Mouse (Mus musculus) hindbrain, embryonic 10.5 days (tissue): ENCODE results near the gene Plekhg1. TPM values are rescaled to one million over a fixed set of nuclear protein-coding genes. Genes with fewer than 3 reads are reported as not detected.
A peak's percentile ranks its signal among the peaks of the same experiment; 100 is the strongest.

Experiments used
- DNase-seq: peaks from one replicate; pipeline ENCODE4 v3.0.0-alpha.2; 2017; ENCODE audit warnings: low spot score
- H3K27ac ChIP-seq: fragments of 300-500 bp; sonication (generic); 2 replicates; pipeline ENCODE4 v1.5.1; 2016; ENCODE audit warnings: mild to moderate bottlenecking, moderate library complexity
- H3K27me3 ChIP-seq: fragments of 300-500 bp; sonication (generic); 2 replicates; pipeline ENCODE4 v1.6.1; 2016; ENCODE audit warnings: mild to moderate bottlenecking; ENCODE audit not compliant: poor library complexity, insufficient read depth, severe bottlenecking
- H3K36me3 ChIP-seq: fragments of 300-500 bp; sonication (generic); 2 replicates; pipeline ENCODE4 v1.6.1; 2016; ENCODE audit warnings: mild to moderate bottlenecking, moderate library complexity
- H3K4me1 ChIP-seq: fragments of 300-500 bp; sonication (generic); replicated peaks from 2 replicates; pipeline ENCODE4 v1.6.1; 2016; ENCODE audit warnings: mild to moderate bottlenecking
- H3K4me3 ChIP-seq: fragments of 300-500 bp; sonication (generic); 2 replicates; pipeline ENCODE4 v1.5.1; 2016; ENCODE audit warnings: mild to moderate bottlenecking, moderate library complexity
- H3K9me3 ChIP-seq: fragments of 300-500 bp; sonication (generic); 2 replicates; pipeline ENCODE4 v1.6.1; 2016; ENCODE audit warnings: mild to moderate bottlenecking, moderate library complexity
- WGBS: fragments of 180-500 bp; shearing (Covaris S2); methylation state at CpG from one replicate; pipeline ENCODE4 v1.1.7; 2016; 5-methylcytosine and 5-hydroxymethylcytosine counted together
- polyA plus RNA-seq: library from polyadenylated mRNA; unstranded; fragments of >200 nt; fragmentation: Nextera tagmentation; extraction: Ambion mirVana; gene quantifications from 2 replicates; pipeline ENCODE4 v1.2.1, GENCODE M21; 2016

Gene Plekhg1
- polyA plus RNA-seq, 1 experiment from 2014 or later, result 10.9 TPM

- H3K4me1 ChIP-seq, result no peaks in the 10 kb centered on the region
- H3K36me3 ChIP-seq, result peaks cover 10% of the 10 kb centered on the region
- no peak overlapping the region for H3K4me3 ChIP-seq
- DNase-seq, result no peak
- H3K27ac ChIP-seq, result no peak overlapping the region
- no peaks in the 10 kb centered on the region for H3K27me3 ChIP-seq
- H3K9me3 ChIP-seq, result no peaks in the 10 kb centered on the region
- WGBS, result 96% methylated on average over 4 of the region's 4 CpGs
These were observed 137.8 kb downstream of the Plekhg1 start for GRCm38 (mm10) chr10:3877852-3878535.

GRCm38 (mm10) chr10:3881179-3881578 is 141.0 kb downstream of the Plekhg1 start:
- no peaks in the 10 kb centered on the region for H3K27me3 ChIP-seq
- H3K27ac ChIP-seq, result no peak overlapping the region
- no peaks in the 10 kb centered on the region for H3K9me3 ChIP-seq
- H3K4me1 ChIP-seq, result no peaks in the 10 kb centered on the region
- H3K4me3 ChIP-seq, result no peak overlapping the region
- H3K36me3 ChIP-seq, result 0 out of 2 replicates have a peak, but pooled peaks cover 6% of the 10 kb centered on the region
- no peak for DNase-seq
- 50% methylated on average over 2 of the region's 2 CpGs for WGBS

- no peak for DNase-seq
- no peaks in the 10 kb centered on the region for H3K9me3 ChIP-seq
- H3K4me3 ChIP-seq, result no peak overlapping the region
- no peak overlapping the region for H3K27ac ChIP-seq
- H3K36me3 ChIP-seq, result 0 out of 2 replicates have a peak, but pooled peaks cover 8% of the 10 kb centered on the region
- H3K4me1 ChIP-seq, result peaks cover 25% of the 10 kb centered on the region
- 92% methylated on average over 4 of the region's 4 CpGs for WGBS
- no peaks in the 10 kb centered on the region for H3K27me3 ChIP-seq
These were observed 148.3 kb downstream of the Plekhg1 start for GRCm38 (mm10) chr10:3888510-3888909.

GRCm38 (mm10) chr10:3891381-3892263 is 151.5 kb downstream of the Plekhg1 start:
- Histone ChIP-seq H3K36me3 (no peaks in the 10 kb centered on the region), H3K4me3 (no peak overlapping the region; the same call in 1 of the 2 replicates), H3K9me3 (no peaks in the 10 kb centered on the region), H3K27me3 (no peaks in the 10 kb centered on the region), H3K4me1 (peaks cover 42% of the 10 kb centered on the region), H3K27ac (peak overlapping the region; percentile 69)
- DNase-seq, result peak; percentile 51
- WGBS, result 36% methylated on average over 3 of the region's 3 CpGs

GRCm38 (mm10) chr10:3892368-3892767 is 152.2 kb downstream of the Plekhg1 start:
- Histone ChIP-seq H3K4me1 (peaks cover 42% of the 10 kb centered on the region), H3K27ac (peak overlapping the region; percentile 69), H3K4me3 (no peak overlapping the region; the same call in 1 of the 2 replicates), H3K36me3 (no peaks in the 10 kb centered on the region), H3K27me3 (no peaks in the 10 kb centered on the region), H3K9me3 (no peaks in the 10 kb centered on the region)
- 51% methylated on average over 3 of the region's 3 CpGs for WGBS
- no peak for DNase-seq

GRCm38 (mm10) chr10:3898068-3898467 is 157.9 kb downstream of the Plekhg1 start:
- Histone ChIP-seq H3K4me3 (no peak overlapping the region), H3K9me3 (no peaks in the 10 kb centered on the region), H3K27ac (no peak overlapping the region), H3K4me1 (peaks cover 17% of the 10 kb centered on the region), H3K27me3 (no peaks in the 10 kb centered on the region), H3K36me3 (no peaks in the 10 kb centered on the region)
- 84% methylated on average over 3 of the region's 3 CpGs for WGBS
- DNase-seq, result no peak

- H3K9me3 ChIP-seq, result no peaks in the 10 kb centered on the region
- no peak for DNase-seq
- 84% methylated on average over 11 of the region's 11 CpGs for WGBS
These were observed 160.3 kb downstream of the Plekhg1 start for GRCm38 (mm10) chr10:3900416-3900956.

GRCm38 (mm10) chr10:3905747-3906146 is 165.6 kb downstream of the Plekhg1 start:
- Histone ChIP-seq H3K4me3 (no peak overlapping the region), H3K36me3 (peaks cover 15% of the 10 kb centered on the region), H3K4me1 (no peaks in the 10 kb centered on the region), H3K9me3 (no peaks in the 10 kb centered on the region), H3K27ac (no peak overlapping the region), H3K27me3 (no peaks in the 10 kb centered on the region)
- 85% methylated on average over 3 of the region's 3 CpGs for whole genome bisulfite sequencing
- DNase-seq, result no peak

More at GRCm38 (mm10) chr10:3900416-3900956, 160.3 kb downstream of the Plekhg1 start:
- H3K36me3 ChIP-seq, result peaks cover 9% of the 10 kb centered on the region; the same call in 1 of the 2 replicates
- H3K27ac ChIP-seq, result no peak overlapping the region
- H3K27me3 ChIP-seq, result no peaks in the 10 kb centered on the region
- no peak overlapping the region for H3K4me3 ChIP-seq
- H3K4me1 ChIP-seq, result no peaks in the 10 kb centered on the region

GRCm38 (mm10) chr10:3914104-3914503 is 173.9 kb downstream of the Plekhg1 start:
- Histone ChIP-seq H3K9me3 (no peaks in the 10 kb centered on the region), H3K4me3 (no peak overlapping the region), H3K36me3 (no peaks in the 10 kb centered on the region), H3K4me1 (no peaks in the 10 kb centered on the region), H3K27me3 (no peaks in the 10 kb centered on the region), H3K27ac (no peak overlapping the region)
- WGBS, result 84% methylated on average over 5 of the region's 5 CpGs
- no peak for DNase-seq

- no peaks in the 10 kb centered on the region for H3K4me1 ChIP-seq
- DNase-seq, result no peak
- no peaks in the 10 kb centered on the region for H3K27me3 ChIP-seq
- H3K9me3 ChIP-seq, result no peaks in the 10 kb centered on the region
- 88% methylated on average over 20 of the region's 20 CpGs for WGBS
- H3K36me3 ChIP-seq, result peaks cover 30% of the 10 kb centered on the region
- H3K27ac ChIP-seq, result no peak overlapping the region
- no peak overlapping the region for H3K4me3 ChIP-seq
These were observed 180.4 kb downstream of the Plekhg1 start for GRCm38 (mm10) chr10:3920368-3921152.

- no peak for DNase-seq
- Histone ChIP-seq H3K27ac (no peak overlapping the region), H3K27me3 (no peaks in the 10 kb centered on the region), H3K9me3 (no peaks in the 10 kb centered on the region), H3K4me1 (0 out of 2 replicates have a peak, but pooled peaks cover 6% of the 10 kb centered on the region), H3K36me3 (peaks cover 15% of the 10 kb centered on the region), H3K4me3 (no peak overlapping the region)
- WGBS, result 82% methylated on average over 4 of the region's 4 CpGs
These were observed 187.9 kb downstream of the Plekhg1 start for GRCm38 (mm10) chr10:3928008-3928545.

- Histone ChIP-seq H3K27ac (no peak overlapping the region), H3K4me3 (no peak overlapping the region), H3K36me3 (peaks cover 10% of the 10 kb centered on the region), H3K9me3 (no peaks in the 10 kb centered on the region), H3K4me1 (0 out of 2 replicates have a peak, but pooled peaks cover 6% of the 10 kb centered on the region), H3K27me3 (no peaks in the 10 kb centered on the region)
- no peak for DNase-seq
These were observed 191.7 kb downstream of the Plekhg1 start for GRCm38 (mm10) chr10:3931831-3932230.
